Mouse (Mus musculus) spleen, postnatal 14 days (tissue): Measurements from ENCODE around the gene Timm17b.
"Not testable (repeated sequence)": the region's sequence is repeated elsewhere in the genome, so short reads cannot be mapped to it uniquely, and the experiment has no call there.

Experiments used
- DNase-seq, 2 experiments: peaks; one replicate each; pipeline ENCODE4 v3.0.0; 2021 to 2022; ENCODE audit warnings: low spot score in 2 of 2

Timm17b gene

DNA sequence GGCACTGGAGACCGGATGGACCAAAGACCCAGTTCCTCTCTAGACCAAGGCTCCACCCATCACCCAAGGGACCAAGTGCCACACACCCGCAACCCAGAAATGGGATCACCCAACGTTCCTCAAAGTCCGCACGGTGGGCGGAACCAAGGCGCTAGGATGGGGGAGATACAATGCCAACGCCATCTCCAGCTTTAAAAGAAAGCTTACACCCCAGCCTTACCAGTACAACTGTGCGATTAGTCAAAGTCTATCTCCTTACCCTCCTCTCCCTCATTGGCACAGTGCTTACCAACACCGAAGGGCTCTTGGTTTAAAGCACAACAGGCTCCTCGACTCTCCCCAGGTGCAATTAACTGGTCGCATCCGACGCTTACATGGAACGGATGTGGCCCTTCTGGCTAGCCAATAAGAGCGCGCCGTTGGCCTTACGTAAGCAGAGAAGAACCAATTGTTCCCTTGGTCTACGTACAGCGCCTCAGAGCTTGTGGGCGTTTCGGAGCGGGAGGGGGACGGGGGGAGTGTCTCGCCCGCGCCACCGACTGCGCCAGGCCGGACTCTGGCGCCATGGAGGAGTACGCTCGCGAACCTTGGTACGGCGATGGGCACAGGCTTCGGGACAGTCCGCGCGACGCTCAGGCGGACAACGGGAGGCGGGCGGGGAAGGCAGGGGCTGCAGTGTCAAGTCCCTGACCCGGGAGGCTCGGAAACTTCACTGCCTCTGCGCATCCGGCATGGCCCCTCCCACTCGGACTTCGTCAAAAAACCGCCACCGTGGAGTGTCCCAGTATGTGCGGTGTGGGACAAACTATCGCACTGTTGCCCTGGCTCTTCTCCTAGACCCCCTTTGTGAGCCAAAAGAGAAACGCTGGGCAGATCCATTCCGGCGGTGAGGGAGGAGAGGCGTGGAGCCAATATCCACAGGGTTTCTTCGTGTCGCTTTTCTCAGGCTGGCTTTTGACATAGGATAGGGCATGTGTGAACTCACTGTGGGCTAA, at the start of gene Timm17b, which contains the start of gene Pqbp1:
Gene Timm17b, plus strand, starts transcription at position 478 of the 995 bp plus-strand sequence.
Gene Pqbp1, minus strand, starts transcription at position 390 of the 995 bp plus-strand sequence.
- DNase-seq, result peak; percentile 70 to 74

DNA sequence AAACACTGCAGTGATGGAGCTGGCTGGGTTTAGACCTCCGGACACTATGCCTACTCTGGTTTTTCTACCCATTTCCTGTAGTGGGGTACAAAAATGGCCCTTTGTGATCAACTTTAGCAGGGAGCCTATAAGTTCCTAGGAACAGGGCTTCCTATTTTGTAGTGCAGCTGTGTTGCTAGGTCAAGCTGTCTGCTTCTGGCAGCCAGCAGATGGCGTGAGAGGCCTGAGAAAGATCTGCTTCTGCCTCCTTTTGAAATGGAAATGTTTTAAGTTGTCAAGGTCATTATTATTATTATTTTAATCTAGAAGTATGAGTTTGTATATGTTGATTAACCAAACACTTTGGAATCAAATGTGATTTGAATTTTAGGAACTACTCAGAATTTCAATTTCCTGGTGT, 44.6 kb upstream of the Timm17b start:
- peak; percentile 25 to 38 for DNase-seq

DNA sequence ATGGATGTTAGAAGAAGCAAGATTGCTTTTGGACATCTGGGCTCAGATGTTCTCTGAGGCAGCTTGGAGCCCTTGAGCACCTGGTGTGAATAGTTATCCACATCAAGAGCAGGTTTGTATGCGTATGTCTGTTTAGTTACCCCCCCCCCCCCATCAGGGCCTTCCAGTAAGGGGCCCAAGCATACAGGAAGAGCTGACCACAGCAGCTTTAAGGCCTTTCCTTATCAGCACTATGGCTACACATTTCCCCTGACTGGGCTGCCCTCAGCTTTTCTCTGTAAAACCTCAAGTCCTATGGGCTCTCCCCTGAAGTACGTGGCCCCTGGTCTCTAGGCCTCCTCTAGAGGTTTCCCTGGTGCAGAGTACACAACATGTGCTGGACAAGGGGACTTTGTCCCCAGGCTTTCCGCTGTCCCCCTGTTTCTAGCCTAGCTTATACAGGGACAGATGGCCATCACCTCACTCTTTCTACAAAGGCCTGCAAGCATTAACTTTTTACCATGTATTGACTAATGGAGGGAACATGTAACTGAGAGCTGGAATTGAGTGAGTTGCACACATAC, 39.9 kb upstream of the Timm17b start:
- DNase-seq, result no peak

DNA sequence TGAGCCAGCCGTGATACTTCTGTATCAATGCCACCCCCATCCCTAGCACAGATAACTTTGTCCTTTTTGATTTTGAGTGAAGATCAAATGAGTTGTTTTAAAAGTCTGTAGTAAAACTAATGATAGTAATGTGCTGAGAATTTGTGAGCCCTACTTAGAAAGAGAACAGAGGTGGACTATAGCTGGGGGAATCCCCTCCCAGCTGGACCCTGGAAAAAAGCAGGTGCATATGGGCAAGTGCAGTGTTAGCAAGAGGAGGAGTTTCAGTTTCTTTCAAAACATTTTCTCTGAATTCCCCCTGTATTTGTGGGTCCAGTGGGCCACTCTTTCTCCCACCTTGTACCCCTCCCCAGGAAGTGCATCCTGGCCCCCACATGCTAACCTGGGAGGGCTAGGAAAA, 36.0 kb upstream of the Timm17b start:
- DNase-seq, result no peak

- DNase-seq, result no peak
These were observed 34.6 kb upstream of the Timm17b start for GRCm38 (mm10) chrX:7864551-7864950.

GRCm38 (mm10) chrX:7865343-7865742, 33.8 kb upstream of the Timm17b start:
- no peak for DNase-seq

GRCm38 (mm10) chrX:7865786-7866185, 33.4 kb upstream of the Timm17b start:
- DNase-seq, result no peak

DNA sequence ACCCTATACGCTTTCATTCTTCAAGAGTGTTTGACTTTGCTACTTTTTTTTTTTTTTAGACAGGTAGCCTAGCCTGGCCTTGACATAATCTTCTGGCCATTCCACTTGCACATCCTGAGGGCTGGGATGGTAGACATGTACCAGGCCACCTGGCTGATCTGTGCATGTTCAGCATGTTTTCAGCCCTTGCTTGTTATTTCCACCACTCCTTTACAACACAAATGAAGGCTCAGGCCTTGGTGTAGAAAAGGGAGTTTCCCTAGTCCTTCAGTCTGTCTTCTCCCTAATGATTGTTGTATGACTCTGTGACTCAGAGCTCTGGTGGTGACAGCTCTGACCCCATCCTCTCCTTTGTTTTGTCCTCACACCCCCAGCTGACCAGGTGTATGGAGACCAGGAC, 32.0 kb upstream of the Timm17b start:
- no peak for DNase-seq

DNA sequence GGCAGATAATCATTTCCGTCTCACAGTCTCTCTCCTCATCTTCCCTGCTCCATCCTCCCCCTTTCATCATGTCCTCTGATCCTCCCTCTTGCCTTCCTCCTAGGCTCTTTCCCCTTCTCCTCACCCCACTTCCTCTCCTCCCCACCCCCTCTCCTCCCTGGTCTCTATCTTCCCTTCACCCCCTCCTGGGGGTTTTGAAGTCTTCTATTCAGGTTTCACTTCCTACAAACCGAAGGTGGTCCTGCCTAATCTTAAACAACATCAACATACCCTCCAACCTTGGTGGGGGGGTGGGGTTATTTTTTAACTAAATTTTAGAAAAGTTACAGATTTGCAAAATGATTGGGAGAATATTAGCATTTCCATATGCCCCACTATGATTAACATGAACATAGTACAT, 30.7 kb upstream of the Timm17b start:
- no peak for DNase-seq

DNA sequence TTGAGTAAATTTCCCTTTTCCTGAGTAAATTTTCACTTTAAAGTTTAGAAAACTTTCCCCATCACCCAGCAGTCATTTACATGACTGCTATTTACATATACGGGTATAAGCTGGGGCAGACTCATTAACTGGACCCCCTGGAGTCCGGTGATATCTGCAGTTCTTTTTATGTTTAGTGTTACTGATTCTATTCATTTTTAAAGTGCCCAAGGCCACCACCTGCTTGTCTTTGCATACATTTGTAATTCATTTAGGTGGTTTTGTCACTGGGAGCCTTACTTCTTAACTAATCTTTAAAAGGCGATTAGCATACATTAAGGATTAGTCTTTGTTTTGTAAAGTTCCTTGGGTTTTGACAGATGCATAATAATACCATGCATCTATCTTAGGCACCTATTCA, 29.3 kb upstream of the Timm17b start:
- no peak for DNase-seq

- peak; percentile 64 to 74 for DNase-seq
These were observed 21.1 kb upstream of the Timm17b start, which contains the start of gene Pim2 for GRCm38 (mm10) chrX:7878007-7878419. Pim2 (plus strand) TSS chrX:7878262.

GRCm38 (mm10) chrX:7878495-7878894, 20.7 kb upstream of the Timm17b start:
- DNase-seq, result no peak

DNA sequence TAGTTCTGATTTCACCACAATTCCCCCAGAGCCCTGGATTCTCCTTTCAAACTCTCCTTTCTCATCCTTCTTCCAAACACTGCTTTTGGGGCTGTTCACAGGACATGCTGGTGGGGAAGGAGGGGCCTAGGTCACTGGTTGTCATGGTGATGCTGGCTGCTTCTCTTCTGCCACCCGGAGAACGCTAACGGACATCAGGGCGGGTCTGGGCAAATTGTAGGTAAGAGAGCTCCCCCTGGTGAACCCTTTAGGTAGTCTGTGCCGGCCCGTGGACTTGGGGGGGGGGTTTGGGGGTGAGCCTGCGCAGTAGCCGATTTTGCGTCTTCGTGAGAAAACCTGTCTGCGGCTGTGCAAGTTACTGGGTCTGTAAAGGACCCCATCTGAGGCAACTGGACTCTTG, 19.3 kb upstream of the Timm17b start:
- peak; percentile 18 to 50 for DNase-seq

DNA sequence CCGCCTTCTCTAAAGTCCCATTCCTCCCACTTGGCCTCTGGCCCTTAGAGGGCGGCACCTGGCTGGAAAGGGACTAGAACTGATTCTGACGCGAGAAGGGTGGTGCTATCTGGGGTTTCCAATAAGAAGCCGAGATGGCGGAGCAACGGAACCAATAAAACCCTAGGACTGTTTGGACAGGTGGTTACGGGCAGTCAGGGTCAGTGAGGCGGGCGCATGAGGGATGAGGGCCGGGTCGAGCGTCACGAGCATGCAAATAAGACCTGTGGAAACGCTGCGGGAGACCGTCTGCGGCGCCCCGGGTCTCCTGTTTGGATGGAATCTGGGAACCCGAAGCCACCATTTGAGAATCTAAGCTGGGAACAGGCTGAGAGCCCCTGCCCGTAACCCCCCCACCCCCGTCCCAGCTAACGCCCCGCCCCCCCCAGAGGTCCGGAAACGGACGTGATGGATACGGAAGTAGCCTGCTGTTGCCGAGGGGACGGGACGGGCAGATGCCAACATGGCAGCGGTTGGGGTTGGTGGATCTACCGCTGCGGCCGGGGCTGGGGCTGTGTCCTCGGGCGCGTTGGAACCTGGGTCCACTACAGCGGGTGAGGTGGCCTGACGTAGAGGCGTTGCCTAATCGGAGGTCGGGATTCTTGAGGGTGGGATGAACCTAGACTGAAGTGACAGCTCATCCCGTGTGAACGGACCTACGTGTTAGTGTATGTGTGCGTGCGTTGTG, 15.2 kb upstream of the Timm17b start, which contains the start of gene Slc35a2:
Gene Slc35a2, plus strand, starts transcription at position 188 of the 727 bp plus-strand sequence.
- peak; percentile 30 to 53 for DNase-seq

GRCm38 (mm10) chrX:7898211-7898610, 946 bp upstream of the Timm17b start:
- DNase-seq, result no peak

- DNase-seq, result no peak
These were observed 5.3 kb downstream of the Timm17b start for GRCm38 (mm10) chrX:7904441-7904840.

DNA sequence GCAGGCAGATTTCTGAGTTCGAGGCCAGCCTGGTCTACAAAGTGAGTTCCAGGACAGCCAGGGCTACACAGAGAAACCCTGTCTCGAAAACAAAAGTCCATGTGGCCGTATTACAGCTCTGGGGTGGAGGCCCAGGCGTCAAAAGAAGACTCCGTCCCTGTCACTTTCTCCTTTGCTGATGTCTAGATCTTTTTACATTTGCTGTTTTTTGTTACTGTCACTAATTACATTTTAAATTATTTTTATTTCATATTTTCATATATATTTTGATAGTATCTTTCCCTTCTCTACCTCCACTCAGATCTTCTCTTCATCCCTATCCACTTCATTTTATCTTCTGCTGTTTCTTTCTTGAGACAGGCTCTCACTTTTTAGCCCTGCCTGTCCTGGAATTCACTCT, 8.6 kb downstream of the Timm17b start, which contains the start of gene Gm10491:
Gene Gm10491, minus strand, starts transcription at position 101 of the 400 bp plus-strand sequence.
- DNase-seq, result no peak

DNA sequence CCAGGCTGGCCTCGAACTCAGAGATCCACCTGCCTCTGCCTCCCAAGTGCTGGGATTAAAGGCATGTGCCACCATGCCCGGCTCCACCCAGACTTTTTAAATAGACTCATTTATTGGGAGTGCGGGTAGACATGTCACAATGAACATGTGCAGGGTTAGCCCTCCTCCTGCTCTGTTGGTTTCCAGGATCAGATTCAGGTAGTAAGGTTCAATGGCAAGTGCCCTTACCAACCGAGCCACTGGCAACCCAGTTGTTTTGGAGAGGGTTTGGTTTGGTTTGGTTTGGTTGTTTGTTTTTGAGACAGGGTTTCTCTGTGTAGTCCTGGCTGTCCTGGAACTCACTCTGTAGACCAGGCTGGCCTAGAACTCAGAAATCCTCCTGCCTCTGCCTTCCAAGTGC, 10.1 kb downstream of the Timm17b start, which contains the start of gene Gm10490:
Gene Gm10490, plus strand, starts transcription at position 301 of the 400 bp plus-strand sequence.
- not testable (repeated sequence) for DNase-seq

GRCm38 (mm10) chrX:7910473-7910872, 11.3 kb downstream of the Timm17b start:
- DNase-seq, result no peak

GRCm38 (mm10) chrX:7915669-7916068, 16.5 kb downstream of the Timm17b start:
- peak in 1 of 2 experiments; percentile 32 for DNase-seq

DNA sequence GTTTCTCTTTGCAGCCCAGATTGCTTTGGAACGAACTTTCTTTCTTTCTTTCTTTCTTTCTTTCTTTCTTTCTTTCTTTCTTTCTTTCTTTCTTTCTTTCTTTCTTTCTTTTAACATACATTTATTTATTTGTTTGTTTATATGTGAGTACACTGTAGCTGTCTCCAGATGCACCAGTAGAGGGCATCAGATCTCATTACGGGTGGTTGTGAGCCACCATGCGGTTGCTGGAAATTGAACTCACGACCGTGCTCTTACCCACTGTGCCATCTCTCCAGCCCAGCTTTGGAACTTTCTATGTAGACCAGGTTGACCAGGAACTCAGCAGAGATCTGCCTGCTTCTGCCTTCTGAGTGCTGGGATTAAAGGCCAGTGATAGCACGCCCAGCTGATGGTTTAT, 18.8 kb downstream of the Timm17b start:
- DNase-seq, result not testable (repeated sequence)
